Mouse (Mus musculus) megakaryocyte progenitor cell, adult 5-6 weeks (primary cell): ENCODE measurements around the gene Gprin1. TPM values are rescaled to one million over a fixed set of nuclear protein-coding genes. Genes with fewer than 3 reads are reported as not detected.

ENCODE experiments used
- total RNA-seq, 2 experiments: library from RNA; stranded (forward) in 1 of 2; stranded (reverse) in 1 of 2; fragments of 157-497, 149-512 nt in 1 of 2; fragments of 200-1000 nt in 1 of 2; gene quantifications; 2 replicates each; pipeline versions ENCODE4 v1.2.3 to v1.2.4; 2015 to 2017

The Gprin1 gene
- total RNA-seq, 2 experiments from 2014 or later: not detected

Other genes starting within 250 kb of the Gprin1 start
- 13.6 and 22.0 TPM in 2 replicates for gene Simc1, start 246.1 kb downstream of the Gprin1 start, total RNA-seq (2015)
- gene Simc1, start 246.1 kb downstream of the Gprin1 start, total RNA-seq (2017): 4.0 and 7.0 TPM in 2 replicates
- 56.2 and 56.5 TPM in 2 replicates for gene 4833439L19Rik, start 184.4 kb downstream of the Gprin1 start, total RNA-seq (2015)
- 30.0 and 37.5 TPM in 2 replicates for gene 4833439L19Rik, start 184.4 kb downstream of the Gprin1 start, total RNA-seq (2017)
- 9.7 and 15.7 TPM in 2 replicates for gene Arl10, start 174.9 kb downstream of the Gprin1 start, total RNA-seq (2015)
- 9.5 and 14.0 TPM in 2 replicates for gene Arl10, start 174.9 kb downstream of the Gprin1 start, total RNA-seq (2017)
- 54.2 and 59.3 TPM in 2 replicates for gene Nop16, start 159.8 kb downstream of the Gprin1 start, total RNA-seq (2015)
- gene Nop16, start 159.8 kb downstream of the Gprin1 start, total RNA-seq (2017): 69.7 and 104 TPM in 2 replicates
- gene Higd2a, start 159.7 kb downstream of the Gprin1 start, total RNA-seq (2015): 101 and 120 TPM in 2 replicates
- gene Higd2a, start 159.7 kb downstream of the Gprin1 start, total RNA-seq (2017): 51.6 and 87.6 TPM in 2 replicates
- gene Cltb, start 138.5 kb downstream of the Gprin1 start, total RNA-seq (2015): 4.2 and 6.1 TPM in 2 replicates
- 11.0 and 13.1 TPM in 2 replicates for gene Cltb, start 138.5 kb downstream of the Gprin1 start, total RNA-seq (2017)
- 40.8 and 43.9 TPM in 2 replicates for gene Faf2, start 128.1 kb downstream of the Gprin1 start, total RNA-seq (2015)
- 37.4 and 38.6 TPM in 2 replicates for gene Faf2, start 128.1 kb downstream of the Gprin1 start, total RNA-seq (2017)
- 47.2 and 49.6 TPM in 2 replicates for gene Rnf44, start 56.0 kb downstream of the Gprin1 start, total RNA-seq (2015)
- gene Rnf44, start 56.0 kb downstream of the Gprin1 start, total RNA-seq (2017): 16.8 and 19.4 TPM in 2 replicates
- not detected in 2 replicates for gene Cdhr2, start 48.4 kb downstream of the Gprin1 start, total RNA-seq (2015)
- not detected in 2 replicates for gene Cdhr2, start 48.4 kb downstream of the Gprin1 start, total RNA-seq (2017)
- gene Sncb, start 16.7 kb upstream of the Gprin1 start, total RNA-seq (2015): not detected in 2 replicates
- not detected in 2 replicates for gene Sncb, start 16.7 kb upstream of the Gprin1 start, total RNA-seq (2017)
- not detected in 2 replicates for gene Eif4e1b, start 34.1 kb upstream of the Gprin1 start, total RNA-seq (2015)
- not detected in 2 replicates for gene Eif4e1b, start 34.1 kb upstream of the Gprin1 start, total RNA-seq (2017)
- gene Tspan17, start 39.5 kb upstream of the Gprin1 start, total RNA-seq (2015): 0.30 and 0.73 TPM in 2 replicates
- 0.71 and 3.0 TPM in 2 replicates for gene Tspan17, start 39.5 kb upstream of the Gprin1 start, total RNA-seq (2017)
- gene Unc5a, start 199.5 kb upstream of the Gprin1 start, total RNA-seq (2015): 0.59 and 0.64 TPM in 2 replicates
- 0.04 and 0.51 TPM in 2 replicates for gene Unc5a, start 199.5 kb upstream of the Gprin1 start, total RNA-seq (2017)